Mouse (Mus musculus) 3134 (cell line): ENCODE measurements at regions not wholly inside any gene's neighbourhood (a gene's known extent, or its start where the extent isn't known, plus 50 kb on each side); places are given as distances from the start of the nearest gene placed in this dataset.

ENCODE experiments used
- DNase-seq: peaks from one replicate; pipeline ENCODE4 v3.0.0-alpha.2; 2011; ENCODE audit warnings: low spot score; ENCODE audit not compliant: insufficient read length; ENCODE audit errors: extremely low read depth

GRCm38 (mm10) chr7:145105831-145106493 lies 102.0 kb downstream of the 1810010D01Rik start:
- DNase-seq: no peak

GRCm38 (mm10) chr7:145102692-145103091 lies 105.2 kb downstream of the 1810010D01Rik start:
- no peak for DNase-seq

- no peak for DNase-seq
Measured at GRCm38 (mm10) chr7:145102216-145102615, 105.7 kb downstream of the 1810010D01Rik start.

GRCm38 (mm10) chr7:145098335-145098734 lies 109.6 kb downstream of the 1810010D01Rik start:
- no peak for DNase-seq

- DNase-seq: no peak
Measured at GRCm38 (mm10) chr7:145094134-145094526, 113.8 kb downstream of the 1810010D01Rik start.

GRCm38 (mm10) chr7:145093417-145094133 lies 114.3 kb downstream of the 1810010D01Rik start:
- peak; percentile 81 for DNase-seq

GRCm38 (mm10) chr7:145092392-145093176 lies 115.3 kb downstream of the 1810010D01Rik start:
- no peak for DNase-seq

- no peak for DNase-seq
Measured at GRCm38 (mm10) chr7:145090849-145091248, 117.1 kb downstream of the 1810010D01Rik start.

GRCm38 (mm10) chr7:145089315-145089721 lies 118.6 kb downstream of the 1810010D01Rik start:
- peak; percentile 62 for DNase-seq

- no peak for DNase-seq
Measured at GRCm38 (mm10) chr7:145088655-145089054, 119.3 kb downstream of the 1810010D01Rik start.

GRCm38 (mm10) chr7:145087790-145088189 lies 120.1 kb downstream of the 1810010D01Rik start:
- DNase-seq: no peak

- DNase-seq: no peak
Measured at GRCm38 (mm10) chr7:145082917-145083752, 124.8 kb downstream of the 1810010D01Rik start.

- DNase-seq: no peak
Measured at GRCm38 (mm10) chr7:145071996-145072790, 132.5 kb upstream of the Ccnd1 start.

- no peak for DNase-seq
Measured at GRCm38 (mm10) chr7:145071533-145071932, 131.8 kb upstream of the Ccnd1 start.

- DNase-seq: no peak
Measured at GRCm38 (mm10) chr7:145067366-145067765, 127.6 kb upstream of the Ccnd1 start.

- DNase-seq: peak; percentile 79
Measured at GRCm38 (mm10) chr7:145056320-145056719, 116.6 kb upstream of the Ccnd1 start.

- peak; percentile 41 for DNase-seq
Measured at GRCm38 (mm10) chr7:145051616-145052015, 111.9 kb upstream of the Ccnd1 start.

- no peak for DNase-seq
Measured at GRCm38 (mm10) chr7:145050729-145051128, 111.0 kb upstream of the Ccnd1 start.

GRCm38 (mm10) chr7:145048481-145048877 lies 108.8 kb upstream of the Ccnd1 start:
- DNase-seq: no peak
